Mouse (Mus musculus): ENCODE measurements around the gene AI987944. TPM values are rescaled to one million over a fixed set of nuclear protein-coding genes. Genes with fewer than 3 reads are reported as not detected.

The AI987944 gene
- total RNA-seq (2017): 29.8 and 36.1 TPM in 2 replicates

DNA sequence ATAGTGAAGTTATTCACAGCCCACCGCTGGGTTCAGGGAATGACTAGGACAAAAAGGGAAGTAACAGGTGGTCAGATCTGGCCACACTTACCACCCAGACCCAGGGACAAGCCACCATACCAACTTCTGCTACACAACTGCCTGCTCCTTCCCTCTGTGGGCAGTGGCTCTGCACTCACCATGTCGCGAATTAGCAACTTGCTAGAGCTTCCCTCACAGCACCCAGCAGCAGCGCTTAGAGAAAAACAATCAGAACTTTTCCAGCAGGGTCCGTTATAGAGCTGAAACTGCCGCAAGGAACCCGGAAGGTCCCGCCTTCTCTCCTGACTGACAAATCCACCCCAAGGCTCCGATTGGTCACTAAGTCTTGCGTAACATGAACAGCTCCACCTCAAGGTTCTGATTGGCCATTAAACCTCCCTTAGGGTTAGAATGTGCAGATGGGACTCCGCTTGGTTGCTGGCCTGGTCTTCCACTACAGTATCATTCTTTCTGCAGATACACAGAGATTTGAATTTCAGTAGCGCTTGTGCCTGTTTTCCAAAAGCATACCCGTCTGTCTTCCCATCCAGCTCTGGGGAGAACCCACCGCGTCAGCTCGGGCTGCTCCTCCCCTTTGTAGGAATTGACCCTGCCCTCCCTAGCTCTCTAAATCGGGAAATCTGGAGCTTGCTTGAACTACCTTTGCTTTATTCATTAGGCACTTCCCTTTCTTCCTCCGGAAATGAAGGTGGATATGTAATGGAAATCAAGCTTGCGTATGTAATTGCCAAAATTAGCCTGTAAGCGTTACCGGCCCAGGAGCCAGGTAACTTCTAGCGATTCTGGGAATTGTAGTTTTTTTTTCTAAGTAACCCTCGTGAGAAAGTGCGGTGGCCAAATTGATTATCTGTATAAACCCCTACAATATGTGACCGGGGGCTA is at the start of gene AI987944:
Gene AI987944 (minus strand): TSS at position 332 of the 924 bp plus-strand sequence.
- peak; percentile 97 for ATAC-seq (ENCODE audit: extremely low read depth, insufficient number of reproducible peaks, low FRiP score, poor library complexity, severe bottlenecking)

DNA sequence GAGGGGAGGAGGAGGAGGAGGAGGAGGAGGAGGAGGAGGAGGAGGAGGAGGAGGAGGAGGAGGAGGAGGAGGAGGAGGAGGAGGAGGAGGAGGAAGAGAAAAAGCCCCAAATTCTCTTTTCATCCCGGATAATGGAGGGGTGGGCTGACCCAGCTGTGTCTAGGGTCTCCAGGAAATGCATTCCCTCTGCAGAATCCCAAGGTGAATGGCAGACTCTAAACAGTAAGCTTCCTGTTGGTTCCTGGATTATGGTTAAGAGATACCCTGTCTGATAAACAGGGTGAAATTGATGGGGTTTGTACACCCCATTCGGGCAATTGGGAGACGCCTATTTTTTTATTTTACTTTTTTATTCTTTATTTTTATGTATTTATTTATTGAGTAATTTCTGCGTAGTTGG is 951 bp upstream of the AI987944 start:
- ATAC-seq (ENCODE audit: extremely low read depth, insufficient number of reproducible peaks, low FRiP score, poor library complexity, severe bottlenecking): no peak

Other genes starting within 250 kb of the AI987944 start
- gene Gm5592, start 239.5 kb downstream of the AI987944 start, total RNA-seq (2017): 0.23 TPM in 1 of 2 replicates, not detected in the other
- gene Vmn2r57, start 55.3 kb upstream of the AI987944 start, total RNA-seq (2017): 0.23 and 0.25 TPM in 2 replicates
- gene Gm20449, start 106.0 kb upstream of the AI987944 start, total RNA-seq (2017): 0.12 and 0.23 TPM in 2 replicates
- gene AW146154, start 106.5 kb upstream of the AI987944 start, total RNA-seq (2017): 10.9 and 11.3 TPM in 2 replicates
- gene Gm6871, start 180.3 kb upstream of the AI987944 start, total RNA-seq (2017): not detected in 2 replicates
- gene 2610021A01Rik, start 205.9 kb upstream of the AI987944 start, total RNA-seq (2017): 21.1 and 22.7 TPM in 2 replicates
- 7.3 and 9.2 TPM in 2 replicates for gene Zfp788, start 239.8 kb upstream of the AI987944 start, total RNA-seq (2017)